Mouse (Mus musculus): ENCODE data around the gene Gm17455.

GRCm38 (mm10) chr10:60350805-60351167 lies 48.7 kb upstream of the Gm17455 start:
- TF ChIP-seq CTCF (conservative IDR thresholded peaks at IDR 0.05; ENCODE audit: low read length): no peak
- TF ChIP-seq NANOG (IDR thresholded peaks at IDR 0.05; ENCODE audit: borderline replicate concordance, low read length): no peak
- no peak for TF ChIP-seq POU5F1 (IDR thresholded peaks at IDR 0.05; ENCODE audit: borderline replicate concordance, low read length)
